Mouse (Mus musculus) spleen, adult 18-20 months (tissue): Measurements from ENCODE around the gene Adamts16.
A peak's percentile ranks its signal among the peaks of the same experiment; 100 is the strongest.
"Not testable (repeated sequence)": the region's sequence is repeated elsewhere in the genome, so short reads cannot be mapped to it uniquely, and the experiment has no call there.

ENCODE experiments used
- DNase-seq, 2 experiments: peaks; one replicate each; pipeline ENCODE4 v3.0.0; 2022; ENCODE audit warnings: mixed read lengths in 2 of 2

The Adamts16 gene

DNA sequence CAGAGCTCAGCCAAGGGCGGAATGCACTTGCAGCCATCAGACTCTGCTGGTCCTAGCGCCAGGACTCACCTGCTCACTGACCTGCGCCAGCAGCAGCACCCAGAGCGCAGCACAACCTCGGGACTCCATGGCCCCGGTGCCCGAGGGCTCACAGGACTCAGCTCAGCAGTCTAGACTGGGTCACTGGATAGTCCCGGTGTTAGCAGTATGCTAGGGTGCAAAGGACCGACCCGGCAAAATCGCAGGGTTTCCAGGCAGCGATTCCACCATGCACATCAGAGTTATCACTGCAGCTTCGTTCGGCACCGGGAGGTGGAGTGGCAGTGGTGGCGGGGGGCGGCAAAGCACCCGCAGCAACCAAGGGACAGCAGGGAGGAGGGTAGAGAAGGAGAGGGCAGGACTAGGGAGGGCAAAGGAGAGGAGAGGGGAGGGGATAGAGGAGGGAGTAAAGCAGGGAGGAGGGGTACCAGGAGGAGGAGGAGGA lies at the start of gene Adamts16:
Adamts16 (minus strand) TSS at position 391 of the 484 bp plus-strand sequence.
- DNase-seq, result no peak

- DNase-seq, result no peak
Observed at GRCm38 (mm10) chr13:70887136-70887535, 45.5 kb upstream of the Adamts16 start.

- no peak for DNase-seq
Observed at GRCm38 (mm10) chr13:70885006-70885405, 43.4 kb upstream of the Adamts16 start.

GRCm38 (mm10) chr13:70883891-70884890 lies 42.6 kb upstream of the Adamts16 start:
- DNase-seq, result no peak

GRCm38 (mm10) chr13:70879971-70880370 lies 38.4 kb upstream of the Adamts16 start:
- DNase-seq, result not testable (repeated sequence)

GRCm38 (mm10) chr13:70877550-70877913 lies 35.9 kb upstream of the Adamts16 start:
- no peak for DNase-seq

DNA sequence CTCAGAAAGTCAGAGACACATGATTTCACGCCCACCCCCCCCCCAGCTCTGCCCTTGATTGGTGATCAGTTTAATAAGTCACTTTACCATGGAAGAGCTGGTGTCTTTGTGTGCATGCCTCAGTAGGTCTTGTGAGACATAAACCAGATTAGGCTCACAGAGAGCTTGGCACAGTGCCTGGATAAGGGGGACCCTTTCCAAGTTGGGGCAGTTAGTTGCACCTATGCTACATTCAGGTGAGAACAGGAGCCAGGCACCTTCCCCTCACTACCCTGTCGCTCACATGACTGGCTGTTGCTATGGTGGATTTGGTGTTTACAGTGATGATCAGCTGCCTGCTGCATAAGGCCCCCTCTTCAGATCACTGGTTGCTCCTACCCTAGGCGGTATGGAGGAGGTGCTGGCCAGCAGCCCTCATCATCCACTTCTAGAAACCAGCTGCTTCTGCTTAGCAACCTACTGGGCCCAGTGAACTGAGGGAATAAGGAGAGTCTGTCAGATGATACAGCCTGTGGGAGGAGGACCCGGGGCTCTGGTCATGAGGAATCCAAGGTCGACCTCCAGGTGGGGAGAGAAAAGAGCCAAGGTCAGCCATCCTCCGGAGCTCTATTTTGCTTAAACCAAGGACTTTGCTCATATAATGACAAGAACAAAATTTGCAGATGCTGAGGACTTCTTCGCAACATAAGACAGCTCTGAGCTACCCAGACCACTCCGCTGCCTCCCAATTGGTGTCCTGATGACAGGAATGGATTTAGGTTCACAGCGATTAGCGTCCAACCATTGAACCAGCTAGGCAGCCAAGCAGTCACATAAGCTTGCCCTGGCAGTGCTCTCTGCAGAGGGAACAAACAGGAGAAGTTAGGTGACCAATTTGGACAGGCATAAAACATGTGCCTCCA lies 35.3 kb upstream of the Adamts16 start:
- no peak for DNase-seq

- DNase-seq, result no peak
Observed at GRCm38 (mm10) chr13:70875411-70875949, 33.9 kb upstream of the Adamts16 start.

DNA sequence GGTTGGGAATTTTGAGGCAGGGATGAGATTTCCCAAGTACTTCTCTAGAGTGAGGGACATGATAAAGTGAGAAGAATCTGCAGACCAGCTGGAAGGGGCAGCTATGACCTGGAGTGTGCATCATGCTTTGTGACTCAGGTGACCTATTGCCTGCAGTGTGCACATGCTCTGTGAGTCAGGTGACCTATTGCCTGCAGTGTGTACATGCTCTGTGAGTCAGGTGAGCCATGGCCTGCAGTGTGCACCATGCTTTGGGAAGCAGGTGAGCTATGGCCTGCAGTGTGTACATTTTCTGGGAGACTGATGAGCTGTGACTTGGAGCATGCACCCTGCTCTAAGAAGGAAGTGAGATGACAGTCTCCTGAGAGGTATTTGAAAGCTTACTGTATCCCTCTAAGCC lies 33.1 kb upstream of the Adamts16 start:
- no peak for DNase-seq

DNA sequence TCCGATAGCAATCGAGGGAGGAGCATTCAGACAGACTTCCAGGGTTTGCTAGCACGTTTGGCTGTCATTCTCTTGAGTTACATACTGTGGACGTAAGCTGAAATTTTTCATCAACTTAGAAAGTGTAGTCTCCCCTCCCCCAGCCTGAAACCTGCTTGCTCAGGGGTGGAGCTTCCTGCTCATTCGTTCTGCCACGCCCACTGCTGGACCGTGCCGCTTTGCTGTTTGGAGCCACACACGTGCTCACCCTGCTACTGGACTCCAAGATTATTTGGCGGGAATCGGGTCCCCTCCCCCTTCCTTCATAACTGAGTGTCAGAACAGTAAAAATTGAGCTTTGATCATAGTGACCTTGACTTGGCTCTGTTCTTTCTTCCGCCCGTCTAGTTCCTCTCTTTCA lies 32.2 kb upstream of the Adamts16 start:
- DNase-seq, result not testable (repeated sequence)

DNA sequence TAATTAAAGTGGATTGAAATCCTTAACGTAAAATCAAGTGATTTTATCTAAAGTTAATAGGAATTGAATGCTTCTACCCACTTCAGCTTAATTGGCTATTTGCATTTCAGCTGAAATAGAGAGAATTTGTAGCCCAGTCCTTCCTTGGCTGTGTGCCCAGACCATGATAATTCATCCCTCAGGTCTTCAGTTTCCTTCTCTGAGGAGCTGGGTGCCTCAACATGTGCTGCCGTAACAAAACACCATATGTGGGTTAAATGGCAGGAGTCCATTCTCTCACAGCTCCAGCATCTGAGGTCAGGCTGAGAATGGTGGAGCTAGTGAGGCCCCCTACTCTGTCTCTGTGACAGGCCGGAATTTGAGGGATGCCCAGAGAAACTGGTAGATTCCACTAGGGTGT lies 29.4 kb upstream of the Adamts16 start:
- DNase-seq, result no peak

DNA sequence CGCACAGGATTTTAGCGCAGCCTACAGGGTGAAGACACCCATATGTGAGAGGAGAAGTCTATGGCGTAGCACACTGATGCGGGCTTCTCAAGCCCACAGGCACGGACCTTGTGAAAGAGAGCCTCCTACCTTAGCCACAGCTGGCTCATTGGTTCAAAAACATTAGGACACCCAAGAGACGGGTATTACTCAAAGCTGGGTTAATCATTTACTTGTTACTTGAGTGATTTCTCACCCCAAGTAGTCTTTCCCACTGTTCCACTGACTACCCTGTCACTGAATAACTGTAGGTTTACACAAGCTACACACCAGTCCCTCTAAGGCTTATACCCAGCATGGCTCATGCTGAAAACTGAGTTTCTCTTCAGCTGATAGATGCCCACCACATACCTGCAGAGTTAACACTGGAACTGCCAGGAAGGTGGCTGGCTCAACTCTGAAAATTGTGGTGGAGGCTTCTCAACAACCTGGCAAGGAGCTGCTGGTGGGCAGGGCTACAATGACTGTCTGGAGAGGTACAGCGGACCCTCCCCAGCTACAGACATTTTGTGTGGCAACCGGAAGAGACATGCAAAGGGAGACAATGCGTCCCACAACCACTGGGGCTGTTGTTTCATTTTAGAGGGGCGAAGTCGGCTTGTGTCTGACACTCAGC lies 25.5 kb upstream of the Adamts16 start:
- no peak for DNase-seq

DNA sequence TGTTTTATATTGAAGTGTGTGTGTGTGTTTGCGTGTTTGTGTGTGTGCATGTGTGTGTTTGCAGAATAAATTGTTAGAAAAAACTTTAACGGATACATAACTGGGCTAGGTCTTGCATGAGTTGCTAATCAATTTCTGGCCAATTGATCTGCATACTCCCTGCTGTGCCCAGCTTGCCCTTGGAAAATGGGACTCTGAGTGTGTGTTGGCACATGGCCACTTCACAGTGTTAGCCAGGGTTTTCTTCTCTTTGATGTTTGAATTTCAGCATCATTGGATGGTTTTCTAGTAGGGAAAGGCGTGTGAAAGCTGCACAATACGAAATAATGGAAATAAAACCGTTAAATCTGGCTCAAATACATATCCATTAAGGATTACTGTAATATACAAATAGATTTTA lies 24.3 kb upstream of the Adamts16 start:
- DNase-seq, result no peak

DNA sequence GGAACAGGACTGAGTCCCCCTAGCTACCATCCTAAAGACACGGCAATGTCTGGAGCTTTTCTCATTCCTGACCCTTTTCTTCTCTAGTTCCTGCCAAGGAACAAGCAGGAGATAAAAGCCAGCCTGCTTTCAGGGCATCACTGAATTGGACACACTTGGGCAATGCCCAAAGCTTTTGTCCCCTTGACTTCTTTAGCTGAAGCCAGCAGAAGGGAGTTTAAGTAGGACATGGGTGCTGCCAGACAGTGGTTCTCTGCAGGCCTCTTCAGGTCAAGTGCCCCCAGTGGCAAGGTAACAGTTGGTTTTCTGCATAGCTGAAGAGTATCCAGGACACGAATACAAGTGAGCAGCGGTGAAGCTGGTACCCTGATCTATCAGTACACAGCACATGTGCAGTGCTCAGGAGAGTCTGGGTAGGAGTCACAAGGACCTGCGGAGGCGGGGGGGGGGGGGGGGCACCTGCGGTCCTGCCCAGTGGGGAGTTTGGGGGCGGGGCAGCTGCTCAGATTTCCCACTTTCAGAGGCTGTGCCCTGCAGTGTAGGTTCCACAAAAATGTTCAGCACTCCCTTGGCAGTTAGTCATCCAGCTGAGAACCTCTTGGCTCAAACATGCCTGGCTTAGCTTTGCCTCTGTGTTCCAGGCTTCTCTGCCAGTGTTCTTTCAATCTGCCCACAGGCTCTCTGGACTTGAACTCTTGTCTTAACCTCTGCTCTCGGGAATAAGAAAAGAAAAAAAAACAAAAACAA lies 20.7 kb upstream of the Adamts16 start:
- no peak for DNase-seq

DNA sequence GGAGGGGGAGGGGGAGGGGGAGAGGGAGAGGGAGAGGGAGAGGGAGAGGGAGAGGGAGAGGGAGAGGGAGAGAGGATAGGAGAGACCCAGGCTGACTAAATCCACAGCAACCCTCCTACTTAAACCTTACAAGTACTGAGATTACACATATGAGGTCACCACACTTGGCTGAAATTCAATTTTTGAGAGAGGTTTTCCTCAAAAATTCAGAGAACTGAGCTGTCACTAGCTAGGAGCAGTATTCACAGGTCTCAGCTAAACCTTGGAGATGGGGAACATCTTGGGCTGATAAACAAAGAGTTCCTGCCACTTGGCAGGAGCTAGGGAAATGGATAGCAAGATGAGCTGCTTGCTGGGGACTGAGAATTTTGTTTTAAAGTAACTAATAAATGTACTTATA lies 12.0 kb upstream of the Adamts16 start:
- no peak for DNase-seq

GRCm38 (mm10) chr13:70846933-70847332 lies 5.3 kb upstream of the Adamts16 start:
- DNase-seq, result no peak

DNA sequence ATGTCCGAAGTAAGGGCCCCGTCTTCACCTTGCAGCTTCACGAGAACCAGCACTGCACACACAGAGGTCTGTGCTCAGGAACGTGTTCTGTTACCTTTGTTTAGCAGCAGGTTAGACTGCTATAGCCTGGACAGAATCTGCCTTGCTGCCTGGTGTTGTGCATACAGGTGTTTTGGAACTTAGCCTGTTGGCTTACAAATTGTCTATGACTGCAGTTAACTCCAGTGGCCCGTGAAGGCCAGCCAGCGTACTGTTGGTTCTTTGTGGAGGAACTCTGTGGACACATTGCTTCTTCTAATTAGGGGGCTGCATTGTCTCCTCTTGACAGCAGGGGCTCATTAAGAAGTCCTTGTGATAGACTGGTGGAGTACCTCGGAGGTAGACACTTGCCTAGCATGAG lies 3.9 kb upstream of the Adamts16 start:
- no peak for DNase-seq

DNA sequence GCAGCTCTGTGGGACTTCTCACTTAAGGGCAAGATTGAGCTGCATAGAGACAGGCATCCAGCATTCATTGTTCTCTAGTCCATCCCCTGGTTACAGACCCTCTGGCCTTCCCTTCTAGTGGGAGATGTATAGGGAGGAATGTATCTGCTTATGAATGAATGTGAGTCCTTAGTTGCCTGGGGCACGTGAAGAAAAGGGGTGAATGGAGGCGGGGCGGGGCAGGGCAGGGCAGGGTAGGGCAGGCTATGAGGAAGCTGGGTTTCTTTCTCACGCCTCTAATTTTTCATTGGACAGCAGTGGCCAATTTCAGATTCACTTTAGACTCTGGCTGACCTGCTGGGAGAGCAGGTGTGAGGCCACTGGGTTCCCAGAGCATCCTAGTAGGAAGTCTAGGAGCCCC lies 515 bp upstream of the Adamts16 start:
- DNase-seq, result no peak

GRCm38 (mm10) chr13:70840161-70840560 lies 1.4 kb downstream of the Adamts16 start:
- DNase-seq, result peak in 1 of 2 experiments; percentile 2

DNA sequence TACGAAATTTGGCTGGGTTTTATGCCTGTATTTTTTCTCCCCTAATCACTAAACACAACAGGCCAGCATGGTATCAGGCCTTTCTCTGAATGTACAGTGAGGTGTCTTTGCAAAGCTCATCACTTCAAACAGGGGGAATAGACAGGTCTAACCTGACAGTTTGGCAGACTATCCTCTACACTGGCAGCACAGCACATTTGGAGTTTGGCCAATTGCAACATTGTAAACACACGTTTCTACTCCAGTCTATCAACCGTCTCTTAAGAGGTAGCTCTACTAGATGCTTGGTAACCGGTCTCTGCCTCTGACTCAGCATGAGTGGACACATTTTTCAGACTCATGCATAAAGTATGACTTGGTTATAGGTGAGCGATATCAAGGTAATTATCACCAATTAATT lies 4.0 kb downstream of the Adamts16 start:
- no peak for DNase-seq

- no peak for DNase-seq
Observed at GRCm38 (mm10) chr13:70836246-70836645, 5.4 kb downstream of the Adamts16 start.
